Mouse (Mus musculus): Measurements from ENCODE around the gene Osbp. TPM values are rescaled to one million over a fixed set of nuclear protein-coding genes. Genes with fewer than 3 reads are reported as not detected.
"Not testable (repeated sequence)": the region's sequence is repeated elsewhere in the genome, so short reads cannot be mapped to it uniquely, and the experiment has no call there.

Osbp gene
- polyA plus RNA-seq (2014; fragmentation: Nextera tagmentation; extraction: Ambion mirVana), result 8.6 and 11.8 TPM in 2 replicates

- H3K36me3 ChIP-seq (ENCODE audit: control insufficient read depth, insufficient read depth, low read length), result no peaks in the 10 kb centered on the region
- no peaks in the 10 kb centered on the region for H3K27me3 ChIP-seq (ENCODE audit: control insufficient read depth, insufficient read depth, low read length)
- H3K27ac ChIP-seq (ENCODE audit: low read depth, low read length), result peak within 1 kb of the TSS; percentile 87
- H3K9ac ChIP-seq (ENCODE audit: low read depth, low read length), result peak within 1 kb of the TSS; percentile 82
- peak; percentile 98 for ATAC-seq (replicated peaks; ENCODE audit: insufficient number of reproducible peaks, low FRiP score, low TSS enrichment)
- peaks cover 20% of the 10 kb centered on the region for H3K4me1 ChIP-seq (ENCODE audit: control insufficient read depth, insufficient read depth, low read length)
- H3K4me3 ChIP-seq (ENCODE audit: low read depth, low read length), result peak within 1 kb of the TSS; percentile 81
- whole genome bisulfite sequencing (ENCODE audit: insufficient replicate concordance), result under 1% methylated on average over 54 of the region's 59 CpGs
- peak within 1 kb of the TSS; percentile 80 for H3K4me2 ChIP-seq
- H3K9me3 ChIP-seq (replicated peaks; ENCODE audit: control insufficient read depth, low read length), result no peaks in the 10 kb centered on the region
Observed at GRCm38 (mm10) chr19:11965023-11965942, at the start of gene Osbp. Gene Osbp (plus strand): TSS chr19:11965941.

GRCm38 (mm10) chr19:11922068-11922467 lies 43.7 kb upstream of the Osbp start:
- 94% methylated on average over 1 of the region's 1 CpGs for WGBS (ENCODE audit: insufficient replicate concordance)
- no peak overlapping the region for H3K9ac ChIP-seq (ENCODE audit: low read depth, low read length)

GRCm38 (mm10) chr19:11922515-11922914 lies 43.2 kb upstream of the Osbp start:
- H3K4me1 ChIP-seq (ENCODE audit: control insufficient read depth, insufficient read depth, low read length); ATAC-seq (replicated peaks; ENCODE audit: insufficient number of reproducible peaks, low FRiP score, low TSS enrichment); H3K9me3 ChIP-seq (replicated peaks; ENCODE audit: control insufficient read depth, low read length); H3K27ac ChIP-seq (ENCODE audit: low read depth, low read length); H3K9ac ChIP-seq (ENCODE audit: low read depth, low read length); H3K4me2 ChIP-seq; H3K27me3 ChIP-seq (ENCODE audit: control insufficient read depth, insufficient read depth, low read length); H3K4me3 ChIP-seq (ENCODE audit: low read depth, low read length): not testable (repeated sequence)
- peaks cover 42% of the 10 kb centered on the region for H3K36me3 ChIP-seq (ENCODE audit: control insufficient read depth, insufficient read depth, low read length)
- WGBS (ENCODE audit: insufficient replicate concordance), result 91% methylated on average over 2 of the region's 2 CpGs

More at GRCm38 (mm10) chr19:11922068-11922467, 43.7 kb upstream of the Osbp start:
- no peak overlapping the region for H3K4me3 ChIP-seq (ENCODE audit: low read depth, low read length)
- no peaks in the 10 kb centered on the region for H3K27me3 ChIP-seq (ENCODE audit: control insufficient read depth, insufficient read depth, low read length)
- no peaks in the 10 kb centered on the region for H3K4me1 ChIP-seq (ENCODE audit: control insufficient read depth, insufficient read depth, low read length)
- no peak overlapping the region for H3K27ac ChIP-seq (ENCODE audit: low read depth, low read length)
- no peak overlapping the region for H3K4me2 ChIP-seq
- peaks cover 41% of the 10 kb centered on the region for H3K36me3 ChIP-seq (ENCODE audit: control insufficient read depth, insufficient read depth, low read length)
- no peaks in the 10 kb centered on the region for H3K9me3 ChIP-seq (replicated peaks; ENCODE audit: control insufficient read depth, low read length)
- no peak for ATAC-seq (replicated peaks; ENCODE audit: insufficient number of reproducible peaks, low FRiP score, low TSS enrichment)

GRCm38 (mm10) chr19:11926380-11926779 lies 39.4 kb upstream of the Osbp start:
- no peak overlapping the region for H3K27ac ChIP-seq (ENCODE audit: low read depth, low read length)
- WGBS (ENCODE audit: insufficient replicate concordance), result 89% methylated on average over 2 of the region's 2 CpGs
- H3K4me2 ChIP-seq, result no peak overlapping the region
- H3K9ac ChIP-seq (ENCODE audit: low read depth, low read length), result no peak overlapping the region
- ATAC-seq (replicated peaks; ENCODE audit: insufficient number of reproducible peaks, low FRiP score, low TSS enrichment), result no peak
- H3K4me1 ChIP-seq (ENCODE audit: control insufficient read depth, insufficient read depth, low read length), result no peaks in the 10 kb centered on the region
- peaks cover 52% of the 10 kb centered on the region for H3K36me3 ChIP-seq (ENCODE audit: control insufficient read depth, insufficient read depth, low read length)
- H3K27me3 ChIP-seq (ENCODE audit: control insufficient read depth, insufficient read depth, low read length), result no peaks in the 10 kb centered on the region
- no peak overlapping the region for H3K4me3 ChIP-seq (ENCODE audit: low read depth, low read length)
- no peaks in the 10 kb centered on the region for H3K9me3 ChIP-seq (replicated peaks; ENCODE audit: control insufficient read depth, low read length)

- H3K4me3 ChIP-seq (ENCODE audit: low read depth, low read length), result no peak overlapping the region
- H3K4me2 ChIP-seq, result no peak overlapping the region
- peaks cover 53% of the 10 kb centered on the region for H3K36me3 ChIP-seq (ENCODE audit: control insufficient read depth, insufficient read depth, low read length)
- 84% methylated on average over 4 of the region's 4 CpGs for WGBS (ENCODE audit: insufficient replicate concordance)
- H3K4me1 ChIP-seq (ENCODE audit: control insufficient read depth, insufficient read depth, low read length), result no peaks in the 10 kb centered on the region
- no peak overlapping the region for H3K27ac ChIP-seq (ENCODE audit: low read depth, low read length)
- H3K9me3 ChIP-seq (replicated peaks; ENCODE audit: control insufficient read depth, low read length), result no peaks in the 10 kb centered on the region
- H3K27me3 ChIP-seq (ENCODE audit: control insufficient read depth, insufficient read depth, low read length), result no peaks in the 10 kb centered on the region
- H3K9ac ChIP-seq (ENCODE audit: low read depth, low read length), result no peak overlapping the region
- ATAC-seq (replicated peaks; ENCODE audit: insufficient number of reproducible peaks, low FRiP score, low TSS enrichment), result peak; percentile 85
Observed at GRCm38 (mm10) chr19:11928025-11928748, 37.6 kb upstream of the Osbp start.

GRCm38 (mm10) chr19:11946460-11946859 lies 19.3 kb upstream of the Osbp start:
- not testable (repeated sequence) for H3K9me3 ChIP-seq (replicated peaks; ENCODE audit: control insufficient read depth, low read length); H3K9ac ChIP-seq (ENCODE audit: low read depth, low read length); H3K4me2 ChIP-seq; H3K27me3 ChIP-seq (ENCODE audit: control insufficient read depth, insufficient read depth, low read length); ATAC-seq (replicated peaks; ENCODE audit: insufficient number of reproducible peaks, low FRiP score, low TSS enrichment); H3K4me1 ChIP-seq (ENCODE audit: control insufficient read depth, insufficient read depth, low read length); H3K27ac ChIP-seq (ENCODE audit: low read depth, low read length); H3K4me3 ChIP-seq (ENCODE audit: low read depth, low read length)
- H3K36me3 ChIP-seq (ENCODE audit: control insufficient read depth, insufficient read depth, low read length), result peaks cover 14% of the 10 kb centered on the region
- 94% methylated on average over 9 of the region's 9 CpGs for WGBS (ENCODE audit: insufficient replicate concordance)

- H3K27ac ChIP-seq (ENCODE audit: low read depth, low read length), result no peak overlapping the region
- 40% methylated on average over 1 of the region's 1 CpGs for WGBS (ENCODE audit: insufficient replicate concordance)
- no peaks in the 10 kb centered on the region for H3K4me1 ChIP-seq (ENCODE audit: control insufficient read depth, insufficient read depth, low read length)
- H3K9ac ChIP-seq (ENCODE audit: low read depth, low read length), result no peak overlapping the region
- no peak for ATAC-seq (replicated peaks; ENCODE audit: insufficient number of reproducible peaks, low FRiP score, low TSS enrichment)
- no peak overlapping the region for H3K4me3 ChIP-seq (ENCODE audit: low read depth, low read length)
- no peaks in the 10 kb centered on the region for H3K27me3 ChIP-seq (ENCODE audit: control insufficient read depth, insufficient read depth, low read length)
- H3K4me2 ChIP-seq, result no peak overlapping the region
- no peaks in the 10 kb centered on the region for H3K9me3 ChIP-seq (replicated peaks; ENCODE audit: control insufficient read depth, low read length)
- 0 out of 2 replicates have a peak, but pooled peaks cover 5% of the 10 kb centered on the region for H3K36me3 ChIP-seq (ENCODE audit: control insufficient read depth, insufficient read depth, low read length)
Observed at GRCm38 (mm10) chr19:11949878-11950277, 15.9 kb upstream of the Osbp start.

GRCm38 (mm10) chr19:11950747-11951146 lies 15.0 kb upstream of the Osbp start:
- 0 out of 2 replicates have a peak, but pooled peaks cover 3% of the 10 kb centered on the region for H3K36me3 ChIP-seq (ENCODE audit: control insufficient read depth, insufficient read depth, low read length)
- H3K9me3 ChIP-seq (replicated peaks; ENCODE audit: control insufficient read depth, low read length), result no peaks in the 10 kb centered on the region
- WGBS (ENCODE audit: insufficient replicate concordance), result 70% methylated on average over 7 of the region's 7 CpGs
- no peak overlapping the region for H3K4me3 ChIP-seq (ENCODE audit: low read depth, low read length)
- no peak overlapping the region for H3K9ac ChIP-seq (ENCODE audit: low read depth, low read length)
- H3K4me2 ChIP-seq, result no peak overlapping the region
- no peaks in the 10 kb centered on the region for H3K27me3 ChIP-seq (ENCODE audit: control insufficient read depth, insufficient read depth, low read length)
- H3K4me1 ChIP-seq (ENCODE audit: control insufficient read depth, insufficient read depth, low read length), result no peaks in the 10 kb centered on the region
- ATAC-seq (replicated peaks; ENCODE audit: insufficient number of reproducible peaks, low FRiP score, low TSS enrichment), result no peak
- no peak overlapping the region for H3K27ac ChIP-seq (ENCODE audit: low read depth, low read length)
